Mouse (Mus musculus) right cerebral cortex, postnatal 25 days (tissue): ENCODE measurements around the gene Irf9.

Experiments
- DNase-seq: peaks from one replicate; pipeline ENCODE4 v3.0.0; 2022

The Irf9 gene

DNA sequence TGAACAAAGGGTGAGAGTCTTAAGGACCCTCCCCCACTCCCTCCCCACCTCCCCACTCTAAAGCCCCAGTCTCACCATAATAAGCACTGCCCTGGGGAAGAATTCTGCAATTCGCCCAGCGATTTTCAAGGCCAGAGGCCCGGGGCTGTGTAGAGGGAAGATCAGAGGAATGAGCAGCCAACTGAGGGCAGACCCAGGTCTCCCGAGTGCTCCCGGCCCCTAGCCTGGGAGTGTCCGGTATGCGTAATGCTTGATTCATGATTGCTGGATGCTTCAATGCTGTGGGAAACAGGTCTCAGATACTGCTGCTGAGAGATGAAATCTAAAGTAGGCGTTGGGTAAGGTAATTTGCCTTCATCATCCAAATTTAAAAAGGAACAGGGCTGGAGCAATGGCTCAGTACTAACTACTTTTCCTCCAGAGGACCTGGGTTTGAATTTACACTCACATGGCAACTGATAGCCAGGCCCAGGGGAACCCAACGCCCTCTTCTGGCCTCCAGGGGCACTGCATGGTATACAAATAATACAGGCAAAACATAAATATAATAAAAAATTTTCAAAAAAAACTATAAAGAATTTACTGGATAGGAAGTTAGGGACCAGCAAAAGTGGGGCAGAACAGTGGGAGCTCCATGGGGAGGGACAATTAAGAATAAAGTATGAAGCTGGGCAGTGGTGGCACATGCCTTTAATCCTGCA lies 21.2 kb upstream of the Irf9 start:
- no peak for DNase-seq

DNA sequence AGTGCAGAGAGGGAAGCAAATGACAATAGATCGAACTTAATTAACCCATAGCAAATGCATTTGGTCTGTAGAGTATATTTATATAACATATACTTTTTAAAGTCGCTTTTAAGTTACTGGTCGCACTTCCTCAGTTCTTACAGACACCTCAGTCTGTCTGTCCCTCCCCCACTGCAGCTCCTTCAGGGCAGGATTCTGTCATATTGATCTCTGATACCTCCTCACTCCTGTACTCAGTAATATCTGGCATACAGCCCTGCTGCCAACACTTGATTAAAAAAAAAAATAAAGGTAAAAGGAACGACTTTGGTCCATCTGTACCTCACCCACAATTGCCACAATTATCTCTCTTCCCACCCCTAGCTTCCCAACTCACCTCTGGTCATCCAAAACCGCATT lies 19.1 kb upstream of the Irf9 start:
- DNase-seq, result no peak

DNA sequence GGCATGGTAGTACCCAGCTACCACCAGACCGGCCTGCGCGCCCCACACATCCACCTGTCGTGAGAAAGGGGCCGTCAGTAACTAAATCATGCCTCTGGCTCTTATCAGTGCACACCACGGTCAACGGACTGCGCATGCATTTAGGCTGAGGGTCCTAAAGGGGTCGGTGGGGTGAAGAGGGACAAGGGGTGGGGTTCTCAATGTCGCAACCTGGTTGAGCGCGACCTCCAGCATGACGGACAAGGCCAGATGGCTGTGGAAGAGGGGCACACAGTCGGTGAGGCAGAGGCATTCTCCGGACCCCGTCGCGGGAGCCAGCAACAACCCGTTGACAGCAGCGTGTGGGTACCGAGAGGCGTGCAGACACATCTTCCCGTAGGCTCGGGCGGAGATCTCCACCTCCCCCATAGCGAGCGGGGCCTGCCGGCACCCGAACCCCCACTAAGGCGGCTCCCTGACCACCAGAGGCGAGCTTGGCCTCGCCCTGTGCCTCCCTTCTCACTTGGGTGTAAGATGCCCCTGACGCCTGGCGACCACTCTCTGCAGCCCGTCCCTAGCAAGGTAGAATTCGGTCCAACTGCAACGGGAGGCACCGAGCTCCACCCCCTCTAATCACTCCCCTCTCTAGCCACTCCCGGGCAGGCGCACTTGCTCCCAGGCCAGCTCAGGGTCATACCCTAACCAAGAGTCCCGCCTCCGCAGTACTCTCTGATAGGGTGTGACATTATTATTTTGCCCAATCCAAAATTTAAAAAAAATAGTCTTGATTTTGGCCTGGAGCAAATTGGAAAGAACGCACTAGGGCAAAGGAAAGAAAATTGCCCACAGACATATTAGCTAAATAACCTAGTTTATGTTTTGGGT lies 18.4 kb upstream of the Irf9 start, which contains the start of gene Emc9:
Emc9 (minus strand) TSS at position 601 of the 864 bp plus-strand sequence.
- peak; percentile 69 for DNase-seq

DNA sequence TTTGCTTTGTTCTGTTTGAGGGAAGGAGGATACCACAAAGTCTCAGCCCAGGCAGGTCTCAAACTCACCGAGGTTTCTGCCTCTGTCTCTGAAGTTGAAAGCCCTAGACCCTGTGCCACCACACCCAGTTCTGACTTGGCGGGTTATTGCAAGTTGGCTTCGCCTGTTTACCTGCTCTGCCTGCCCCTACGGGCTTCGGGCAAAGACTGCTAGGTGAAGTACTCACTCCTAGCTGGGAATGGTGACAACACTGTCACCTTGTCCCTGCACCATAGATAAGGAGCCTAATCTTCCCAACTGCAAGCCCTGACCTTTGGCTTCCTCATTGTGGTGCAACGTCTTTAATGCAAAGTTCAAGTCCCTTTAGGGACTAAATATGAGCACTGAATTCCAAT lies 17.8 kb upstream of the Irf9 start:
- DNase-seq, result no peak

DNA sequence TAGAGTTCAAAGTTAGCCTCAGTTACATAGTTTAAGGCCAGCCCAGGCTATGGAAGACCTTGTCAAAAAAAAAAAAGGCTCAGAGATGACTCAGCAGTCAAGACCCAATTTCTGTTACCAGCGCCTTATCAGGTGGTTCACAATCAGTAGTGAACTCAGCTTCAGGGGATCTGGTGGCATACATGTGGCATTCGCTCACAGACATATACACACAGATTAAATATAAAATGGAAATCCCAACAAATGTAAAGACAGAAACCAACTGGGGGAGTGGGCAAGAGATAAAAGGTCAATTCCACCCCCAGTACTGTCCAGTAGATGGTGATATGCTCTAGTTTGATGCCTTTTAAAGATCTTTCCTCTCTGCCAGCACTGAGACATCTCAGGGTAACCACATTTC lies 17.2 kb upstream of the Irf9 start:
- DNase-seq, result no peak

DNA sequence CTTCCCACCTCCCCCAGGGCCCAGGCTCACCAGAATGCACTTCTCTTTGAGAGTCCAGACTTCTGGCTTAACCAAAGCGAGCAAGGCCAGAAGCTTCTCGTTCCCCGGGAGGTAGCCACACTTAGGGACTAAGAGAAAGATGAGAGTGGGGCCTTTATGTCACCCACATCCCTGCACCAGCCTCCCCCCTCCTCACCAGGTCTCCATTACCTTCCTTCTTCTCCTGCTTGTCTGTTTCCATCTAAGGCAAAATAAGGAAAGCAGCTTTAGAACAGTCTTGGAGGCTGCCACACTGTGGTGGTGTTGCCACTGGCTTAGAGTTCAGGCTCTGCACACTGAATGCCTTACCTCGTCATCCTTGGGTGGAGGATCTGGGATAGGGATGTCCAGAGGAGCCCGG lies 14.1 kb upstream of the Irf9 start:
- no peak for DNase-seq

DNA sequence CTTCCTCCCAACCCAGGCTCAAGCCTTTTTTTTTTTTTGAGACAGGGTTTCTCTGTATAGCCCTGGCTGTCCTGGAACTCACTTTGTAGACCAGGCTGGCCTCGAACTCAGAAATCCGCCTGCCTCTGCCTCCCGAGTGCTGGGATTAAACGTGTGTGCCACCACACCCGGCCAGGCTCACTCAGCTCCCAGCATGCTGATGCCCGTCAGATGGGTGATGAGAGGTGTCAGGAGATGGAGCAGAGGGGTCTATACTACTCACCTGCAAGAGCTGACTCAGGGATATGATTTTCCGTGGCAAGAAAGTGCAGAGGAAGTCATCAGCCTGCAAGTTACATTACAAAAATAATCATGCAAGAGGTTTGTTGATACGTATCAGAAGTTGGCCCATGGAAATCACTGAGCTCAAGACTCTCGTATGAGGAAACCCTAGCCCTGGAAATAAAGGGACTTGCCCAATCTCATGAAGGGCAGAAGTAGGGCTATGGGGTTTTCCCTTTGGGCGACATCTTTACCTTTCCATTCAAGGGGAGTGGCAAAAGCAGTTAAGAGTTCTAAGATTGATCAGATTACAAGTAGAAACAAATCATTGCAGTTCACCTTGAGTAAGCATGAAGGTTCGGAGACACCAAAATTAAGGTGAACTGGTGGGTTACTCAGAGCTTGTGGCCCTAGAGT lies 13.5 kb upstream of the Irf9 start:
- no peak for DNase-seq

DNA sequence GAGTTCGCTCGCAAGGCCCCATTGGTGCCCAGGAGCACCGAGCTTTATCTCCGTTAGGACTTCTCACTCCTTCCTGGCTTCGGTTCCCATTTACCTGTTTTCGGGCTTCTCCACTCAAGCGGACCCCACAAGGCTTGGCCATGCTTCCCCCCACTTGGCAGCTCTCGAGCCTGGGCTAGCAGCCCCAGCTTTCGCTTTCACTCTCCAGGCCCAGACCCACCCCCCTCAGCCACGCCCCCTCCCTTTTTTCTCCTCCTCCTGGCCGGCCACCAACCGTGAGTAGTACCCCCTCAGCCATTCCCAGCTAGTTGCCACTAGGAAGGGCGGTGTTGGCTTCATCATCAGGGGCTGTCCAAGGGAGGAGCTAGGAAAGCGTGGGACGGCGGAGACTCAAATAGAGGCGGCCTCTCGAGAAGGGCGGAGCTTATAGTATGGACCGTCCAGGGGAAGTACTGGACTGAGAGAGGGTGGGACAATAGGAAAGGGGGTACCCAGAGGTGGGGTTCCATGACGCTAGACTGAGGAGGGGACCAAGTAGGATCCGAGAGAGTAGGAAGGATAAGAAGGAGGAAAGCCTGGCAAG lies 12.5 kb upstream of the Irf9 start, which contains the start of gene Psme2:
Psme2 (minus strand) TSS at position 366 of the 583 bp plus-strand sequence.
- peak; percentile 89 for DNase-seq

DNA sequence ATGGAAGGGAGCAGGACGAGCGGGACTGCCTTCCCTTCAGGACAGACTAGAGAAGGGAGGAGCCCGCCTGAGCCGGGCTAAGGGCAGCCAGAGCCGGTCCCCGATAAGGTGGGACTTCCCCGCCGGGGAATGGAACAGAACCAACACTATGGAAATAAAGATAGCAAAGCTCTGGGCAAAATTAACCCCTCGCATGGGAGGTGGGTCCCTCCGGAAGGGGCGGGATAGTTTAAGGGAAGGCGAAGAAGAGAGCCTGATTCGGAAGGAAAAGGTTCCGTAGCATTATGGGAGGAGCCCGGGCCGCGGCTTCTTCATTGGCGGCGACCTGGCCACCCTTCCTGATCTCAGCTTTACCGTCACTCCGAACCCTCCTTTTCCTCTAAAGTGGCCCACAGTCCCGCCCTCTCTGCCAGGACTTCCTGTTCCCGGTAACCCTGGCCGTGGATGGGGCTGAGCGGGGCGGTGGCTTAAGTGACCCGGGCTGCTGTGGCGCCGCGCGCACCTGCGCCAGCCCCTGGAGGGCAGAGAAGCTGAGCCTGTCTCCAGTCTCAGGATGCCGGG lies 12.0 kb upstream of the Irf9 start, which contains the start of gene Rnf31:
Rnf31 (plus strand) TSS at position 378 of the 561 bp plus-strand sequence.
- DNase-seq, result peak; percentile 92

DNA sequence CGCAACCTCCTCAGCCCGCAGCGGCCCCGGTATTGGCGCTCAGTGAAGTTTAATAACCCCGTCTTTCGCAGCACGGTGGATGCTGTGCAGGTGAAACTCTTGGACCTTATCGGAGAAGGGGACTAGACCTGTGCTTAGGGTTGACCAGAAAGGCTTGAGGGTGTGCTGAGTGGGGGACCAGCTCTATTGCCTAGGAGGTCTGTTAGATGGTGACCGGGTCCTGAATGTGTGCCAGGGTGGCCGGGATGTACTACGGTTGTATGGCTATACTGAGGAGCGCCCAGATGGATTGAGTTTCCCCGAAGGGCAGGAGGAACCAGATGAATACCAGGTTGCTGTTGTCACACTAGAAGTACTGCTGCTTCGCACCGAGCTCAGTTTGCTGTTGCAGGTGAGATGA lies 11.1 kb upstream of the Irf9 start:
- no peak for DNase-seq

DNA sequence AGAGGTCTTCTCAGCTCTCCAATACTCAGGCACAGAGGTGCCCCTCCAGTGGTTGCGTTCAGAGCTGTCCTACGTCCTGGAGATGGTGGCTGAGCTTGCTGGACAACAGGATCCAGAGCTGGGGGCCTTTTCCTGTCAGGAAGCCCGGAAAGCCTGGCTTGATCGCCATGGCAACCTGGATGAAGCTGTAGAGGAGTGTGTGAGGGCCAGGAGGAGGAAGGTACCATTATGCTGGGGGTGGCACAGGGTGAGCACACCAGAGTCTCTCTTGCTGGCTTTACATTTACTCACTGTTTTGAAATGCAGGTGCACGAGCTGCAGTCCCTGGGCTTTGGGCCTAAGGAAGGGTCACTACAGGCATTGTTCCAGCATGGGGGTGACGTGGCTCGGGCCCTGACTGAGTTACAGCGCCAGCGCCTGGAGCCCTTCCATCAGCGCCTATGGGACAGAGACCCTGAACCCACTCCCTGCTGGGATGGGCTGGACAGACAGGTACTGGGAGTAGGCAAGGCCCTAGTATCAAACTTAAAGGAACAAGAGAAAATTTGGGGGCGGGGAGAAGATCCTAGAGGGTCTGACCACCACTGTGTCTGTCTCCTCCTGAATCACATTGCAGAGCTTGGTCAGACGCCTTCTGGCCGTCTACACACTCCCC lies 7.2 kb upstream of the Irf9 start:
- no peak for DNase-seq

DNA sequence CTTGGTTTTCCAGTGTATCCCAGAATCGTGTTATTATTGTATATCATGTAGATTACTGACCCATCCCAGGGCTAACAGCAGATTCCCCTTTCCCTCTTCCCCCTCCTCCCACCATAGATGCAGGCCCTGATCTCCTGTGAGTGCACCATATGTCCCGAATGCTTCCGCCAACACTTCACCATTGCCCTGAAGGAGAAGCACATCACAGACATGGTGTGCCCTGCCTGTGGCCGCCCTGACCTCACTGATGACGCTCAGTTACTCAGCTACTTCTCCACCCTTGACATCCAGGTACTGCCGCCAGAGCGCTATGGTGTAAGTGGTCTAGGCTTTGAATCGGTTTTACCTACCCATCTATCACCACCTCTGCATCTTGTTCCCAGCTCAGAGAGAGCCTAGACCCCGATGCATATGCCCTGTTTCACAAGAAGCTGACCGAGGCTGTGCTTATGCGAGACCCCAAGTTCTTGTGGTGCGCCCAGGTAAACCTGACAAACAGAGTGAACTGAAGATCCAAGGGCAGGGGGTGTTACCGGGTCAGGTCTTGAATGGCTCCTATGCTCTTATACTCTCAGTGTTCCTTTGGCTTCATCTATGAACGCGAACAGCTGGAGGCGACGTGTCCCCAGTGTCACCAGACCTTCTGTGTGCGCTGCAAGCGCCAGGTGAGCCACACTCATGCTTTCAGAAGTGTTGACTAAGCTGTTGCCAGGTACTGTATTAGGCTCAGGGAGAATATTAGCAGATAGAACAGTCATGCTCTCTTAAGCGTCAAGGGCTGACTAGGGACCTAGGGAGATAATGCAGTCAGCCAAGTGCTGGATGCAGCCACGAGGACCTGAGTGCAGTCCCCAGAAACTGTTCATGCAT lies 4.6 kb upstream of the Irf9 start:
- no peak for DNase-seq

DNA sequence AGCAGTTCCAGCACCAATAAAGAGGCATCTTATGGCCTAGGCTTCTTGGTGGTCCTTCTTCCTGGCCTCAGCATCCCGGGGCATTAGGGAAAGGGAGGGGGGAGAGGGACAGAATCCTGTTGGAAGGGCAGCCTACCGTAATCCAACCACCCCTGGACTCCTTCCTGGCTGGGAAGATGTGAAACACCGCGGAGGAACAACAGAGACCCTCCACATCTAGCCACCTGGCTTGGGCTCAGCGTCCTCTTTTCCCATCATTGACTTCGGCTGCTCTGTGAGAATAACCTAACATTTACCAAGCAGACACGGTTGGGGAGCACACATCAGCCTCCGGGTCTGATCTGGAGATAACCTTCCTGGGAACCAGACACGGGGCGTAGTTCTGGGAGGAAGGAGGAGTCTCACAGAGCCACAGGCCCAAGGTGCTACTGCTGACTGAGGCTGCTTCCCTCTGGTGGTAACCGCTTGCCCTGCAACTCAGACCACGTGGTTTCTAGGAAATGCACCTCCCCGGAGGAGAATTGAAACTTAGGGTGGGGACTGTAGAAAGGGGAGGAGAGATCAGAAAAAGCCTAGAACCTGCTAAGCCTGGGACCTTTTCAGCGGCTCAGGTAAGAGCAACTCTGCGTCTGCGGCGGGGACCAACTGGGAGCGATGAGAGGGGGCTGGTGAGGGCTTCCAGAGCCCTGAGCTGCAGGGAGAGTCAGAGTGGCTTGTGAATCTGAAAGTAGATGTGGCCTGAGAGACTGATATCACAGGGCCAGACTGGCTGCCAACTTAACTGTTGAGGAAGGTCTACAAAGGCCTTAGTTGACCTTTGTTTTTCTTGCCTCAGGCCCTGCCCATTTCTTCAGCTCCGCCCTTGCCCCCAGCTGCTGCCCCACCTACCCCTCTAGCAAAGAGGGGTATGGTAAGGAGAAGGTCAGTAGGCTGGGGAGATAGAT lies 534 bp downstream of the Irf9 start:
- DNase-seq, result peak; percentile 84

DNA sequence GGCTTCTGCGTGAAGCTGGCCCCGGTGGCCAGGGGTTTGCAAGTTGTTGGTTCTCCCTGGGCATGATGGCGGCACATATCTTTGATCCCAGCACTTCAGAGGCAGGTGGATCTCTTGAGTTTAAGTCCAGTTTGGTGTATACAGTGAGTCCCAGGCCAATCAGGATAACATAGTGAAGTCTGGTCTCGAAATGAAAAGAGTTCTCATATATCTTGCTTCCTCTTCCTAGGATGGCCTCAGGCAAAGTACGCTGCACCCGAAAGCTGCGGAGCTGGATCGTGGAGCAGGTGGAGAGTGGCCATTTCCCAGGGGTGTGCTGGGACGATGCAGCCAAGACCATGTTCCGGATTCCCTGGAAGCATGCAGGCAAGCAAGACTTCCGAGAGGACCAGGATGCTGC lies 1.5 kb downstream of the Irf9 start:
- no peak for DNase-seq

DNA sequence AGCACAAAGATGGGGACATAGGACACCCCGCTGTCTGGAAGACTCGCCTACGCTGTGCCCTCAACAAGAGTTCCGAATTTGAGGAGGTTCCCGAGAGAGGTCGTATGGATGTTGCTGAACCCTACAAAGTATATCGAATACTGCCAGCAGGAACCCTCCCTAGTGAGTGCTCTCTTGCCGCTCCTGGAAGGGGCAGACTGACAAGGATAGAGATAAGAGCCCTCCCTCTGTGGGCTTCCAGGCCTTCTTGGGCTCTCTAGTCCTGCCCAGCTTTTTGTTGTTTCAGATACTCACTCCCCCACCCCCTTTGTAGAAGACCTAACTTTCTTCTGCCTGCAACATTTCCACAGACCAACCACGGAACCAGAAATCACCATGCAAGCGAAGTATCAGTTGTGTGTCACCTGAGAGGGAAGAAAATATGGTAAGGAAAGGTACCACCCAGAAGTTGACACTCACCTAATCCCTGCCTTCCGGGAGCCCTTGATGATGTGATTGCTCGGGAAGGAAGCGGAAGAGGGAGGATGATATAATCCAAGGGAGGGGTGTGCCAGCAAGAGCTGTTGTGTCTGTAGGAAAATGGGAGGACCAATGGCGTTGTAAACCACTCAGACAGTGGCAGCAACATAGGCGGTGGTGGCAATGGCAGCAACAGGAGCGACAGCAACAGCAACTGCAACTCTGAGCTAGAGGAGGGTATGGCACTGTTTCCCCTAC lies 2.5 kb downstream of the Irf9 start:
- DNase-seq, result no peak

DNA sequence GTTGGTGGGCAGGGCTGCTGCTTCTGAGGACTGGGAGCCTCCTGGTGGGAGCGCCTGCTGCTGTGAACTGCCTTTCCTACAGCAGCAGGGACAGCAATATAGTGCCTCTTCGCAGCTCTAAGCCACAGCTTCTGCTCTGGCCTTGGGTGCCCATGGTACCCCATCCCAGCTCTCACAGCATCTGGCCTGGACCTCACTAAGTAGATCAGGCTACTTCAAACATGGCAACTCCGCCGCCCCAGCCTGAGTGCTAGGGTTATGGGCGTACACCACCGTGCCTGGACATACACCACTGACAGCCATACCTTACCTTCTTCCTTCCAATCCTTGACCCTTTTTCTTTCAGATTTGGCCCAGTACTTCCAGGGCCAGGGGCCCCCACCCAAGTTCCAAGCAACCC lies 5.0 kb downstream of the Irf9 start:
- DNase-seq, result no peak

DNA sequence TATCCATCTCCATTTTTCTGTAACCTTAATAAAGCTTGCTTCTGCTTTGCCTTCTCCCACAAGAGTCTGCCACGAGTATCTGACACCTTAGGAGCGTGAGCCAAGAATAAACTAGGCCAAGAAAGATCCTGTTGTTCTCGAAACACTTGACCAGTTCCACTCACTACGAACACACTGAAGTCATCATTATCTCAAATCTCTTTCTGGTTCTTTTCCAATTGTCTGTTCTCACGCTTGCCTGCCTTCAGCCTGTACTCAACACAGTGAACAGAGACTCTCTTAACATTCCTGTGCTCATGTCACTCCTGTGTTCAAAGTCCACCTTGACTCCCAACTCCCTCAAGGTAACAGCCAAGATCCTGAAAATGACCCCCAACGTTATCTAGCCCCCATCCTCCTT lies 10.0 kb downstream of the Irf9 start:
- DNase-seq, result no peak

DNA sequence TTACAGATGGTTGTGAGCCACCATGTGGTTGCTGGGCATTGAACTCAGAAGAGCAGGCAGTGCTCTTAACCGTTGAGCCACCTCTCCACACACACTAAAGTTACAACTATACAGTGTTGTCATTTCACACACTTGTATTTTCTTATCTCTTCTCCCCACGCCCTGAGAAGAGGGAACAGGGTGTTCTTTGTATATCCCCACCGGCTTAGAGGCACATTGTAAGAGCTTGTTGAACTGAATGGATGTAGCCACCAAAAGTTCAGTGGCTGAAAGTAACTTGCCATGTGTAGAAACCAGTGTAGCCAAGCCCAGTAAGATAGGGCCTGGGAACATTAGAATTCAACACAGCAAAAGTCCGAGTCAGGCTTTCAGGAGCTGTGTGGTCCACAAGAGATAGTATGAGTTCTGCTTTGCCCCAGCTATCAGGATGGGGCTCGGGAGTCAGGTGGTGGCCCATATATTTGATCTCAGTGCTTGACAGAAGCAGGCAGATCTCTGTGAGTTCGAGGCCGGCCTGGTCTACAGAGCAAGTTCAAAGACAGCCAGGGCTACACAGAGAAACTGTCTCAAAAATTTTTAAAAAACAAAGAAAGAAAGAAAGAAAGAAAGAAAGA lies 11.3 kb downstream of the Irf9 start:
- no peak for DNase-seq

DNA sequence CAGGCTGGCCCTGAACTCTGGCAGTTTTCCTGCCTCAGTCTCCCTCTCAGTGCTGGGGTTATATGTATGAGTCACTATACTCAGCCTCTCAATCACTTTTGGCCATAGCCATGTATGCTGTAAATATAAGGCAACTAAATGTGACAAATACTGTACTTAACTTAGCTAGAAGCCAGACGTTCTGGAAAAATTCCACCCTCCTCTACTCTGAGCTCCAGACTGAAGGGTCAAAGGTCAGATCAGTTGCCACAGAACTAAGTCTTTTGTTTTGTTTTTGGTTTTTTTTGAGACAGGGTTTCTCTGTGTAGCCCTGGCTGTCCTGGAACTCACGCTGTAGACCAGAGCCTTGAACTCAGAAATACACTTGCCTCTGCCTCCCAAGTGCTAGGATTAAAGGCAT lies 12.5 kb downstream of the Irf9 start:
- no peak for DNase-seq
